Mouse (Mus musculus): Measurements from ENCODE around the gene Cyp4f18.
"Not testable (repeated sequence)": the region's sequence is repeated elsewhere in the genome, so short reads cannot be mapped to it uniquely, and the experiment has no call there.

Gene Cyp4f18

GRCm38 (mm10) chr8:72009473-72009872 lies at the start of gene Cyp4f18:
Gene Cyp4f18 (minus strand): TSS chr8:72009626.
- DNase-seq, result no peak

GRCm38 (mm10) chr8:72057643-72058042 lies 48.2 kb upstream of the Cyp4f18 start:
- DNase-seq, result not testable (repeated sequence)

- not testable (repeated sequence) for DNase-seq
These were observed 45.2 kb upstream of the Cyp4f18 start for GRCm38 (mm10) chr8:72054633-72055032.

GRCm38 (mm10) chr8:72042493-72042892 lies 33.1 kb upstream of the Cyp4f18 start:
- no peak for DNase-seq

- not testable (repeated sequence) for DNase-seq
These were observed 31.5 kb upstream of the Cyp4f18 start, which contains the start of gene Olfr372 for GRCm38 (mm10) chr8:72040918-72041317. Gene Olfr372 (plus strand): TSS chr8:72041218.

- peak; percentile 71 for DNase-seq
These were observed 23.5 kb upstream of the Cyp4f18 start for GRCm38 (mm10) chr8:72032926-72033325.

GRCm38 (mm10) chr8:72024886-72025285 lies 15.5 kb upstream of the Cyp4f18 start:
- DNase-seq, result not testable (repeated sequence)

- DNase-seq, result no peak
These were observed 10.4 kb upstream of the Cyp4f18 start for GRCm38 (mm10) chr8:72019816-72020215.

- not testable (repeated sequence) for DNase-seq
These were observed 9.6 kb upstream of the Cyp4f18 start for GRCm38 (mm10) chr8:72019022-72019421.

- peak; percentile 20 for DNase-seq
These were observed 8.7 kb upstream of the Cyp4f18 start for GRCm38 (mm10) chr8:72018141-72018540.

GRCm38 (mm10) chr8:72017339-72017738 lies 7.9 kb upstream of the Cyp4f18 start:
- DNase-seq, result not testable (repeated sequence)

- DNase-seq, result not testable (repeated sequence)
These were observed 4.2 kb upstream of the Cyp4f18 start for GRCm38 (mm10) chr8:72013506-72014228.

- peak; percentile 47 for DNase-seq
These were observed 1.2 kb downstream of the Cyp4f18 start for GRCm38 (mm10) chr8:72008134-72008641.

- no peak for DNase-seq
These were observed 2.7 kb downstream of the Cyp4f18 start for GRCm38 (mm10) chr8:72006763-72007162.

- DNase-seq, result no peak
These were observed 3.5 kb downstream of the Cyp4f18 start for GRCm38 (mm10) chr8:72005912-72006311.

GRCm38 (mm10) chr8:72002942-72003341 lies 6.5 kb downstream of the Cyp4f18 start:
- no peak for DNase-seq

- DNase-seq, result no peak
These were observed 9.2 kb downstream of the Cyp4f18 start for GRCm38 (mm10) chr8:72000223-72000622.

GRCm38 (mm10) chr8:71999434-71999833 lies 10.0 kb downstream of the Cyp4f18 start:
- DNase-seq, result no peak

- no peak for DNase-seq
These were observed 20.4 kb downstream of the Cyp4f18 start for GRCm38 (mm10) chr8:71988867-71989599.

GRCm38 (mm10) chr8:71988110-71988866 lies 21.1 kb downstream of the Cyp4f18 start:
- peak; percentile 77 for DNase-seq

- no peak for DNase-seq
These were observed 24.8 kb downstream of the Cyp4f18 start for GRCm38 (mm10) chr8:71984601-71985000.

- no peak for DNase-seq
These were observed 28.0 kb downstream of the Cyp4f18 start for GRCm38 (mm10) chr8:71981456-71981855.

GRCm38 (mm10) chr8:71981032-71981431 lies 28.4 kb downstream of the Cyp4f18 start:
- DNase-seq, result peak; percentile 54
